Mouse (Mus musculus): Measurements from ENCODE around the gene Slc30a10. TPM values are rescaled to one million over a fixed set of nuclear protein-coding genes. Genes with fewer than 3 reads are reported as not detected.

Slc30a10 gene
- polyA plus RNA-seq, 1 experiment from 2014 or later: 5.0 TPM

DNA sequence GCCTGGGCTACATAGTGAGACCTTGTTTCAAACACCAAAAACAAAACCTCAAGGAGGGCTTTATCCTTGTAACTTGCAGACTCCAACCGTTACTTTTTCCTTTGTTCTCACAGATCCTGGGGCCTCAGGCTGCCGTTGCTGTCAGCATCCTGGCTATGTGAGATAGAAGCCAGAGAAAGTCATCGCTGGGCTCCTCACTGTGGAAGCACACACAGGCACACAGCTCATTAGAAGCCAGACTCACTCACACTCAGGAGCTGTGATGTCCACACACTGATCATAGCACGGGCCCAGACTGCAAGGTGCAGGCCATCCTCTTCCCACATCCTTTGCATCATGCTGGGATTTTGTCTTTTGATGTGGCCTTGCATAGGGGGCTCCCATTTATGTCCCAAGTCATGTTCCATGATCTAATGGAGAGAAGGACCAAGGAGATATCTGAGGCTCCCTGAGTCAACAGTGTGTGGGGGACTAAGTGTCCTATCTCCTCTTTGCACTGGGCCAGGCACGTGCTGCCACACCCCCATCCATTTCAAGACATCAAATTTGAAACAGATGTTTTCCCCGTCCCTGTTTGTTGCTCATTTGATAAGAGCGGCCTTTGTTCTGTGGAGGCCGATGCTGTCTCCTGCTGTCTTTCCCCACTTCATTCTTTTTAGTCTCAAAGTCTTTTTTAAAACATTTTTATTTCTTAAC is 17.5 kb downstream of the Slc30a10 start:
- ATAC-seq (replicated peaks; ENCODE audit: insufficient number of reproducible peaks, low FRiP score, low TSS enrichment): peak; percentile 90
- Histone ChIP-seq H3K27ac (ENCODE audit: low read depth, low read length) (peak overlapping the region; percentile 87), H3K4me1 (ENCODE audit: control insufficient read depth, insufficient read depth, low read length) (peaks cover 18% of the 10 kb centered on the region), H3K27me3 (ENCODE audit: control insufficient read depth, insufficient read depth, low read length) (no peaks in the 10 kb centered on the region), H3K4me2 (peak overlapping the region; percentile 41), H3K9ac (ENCODE audit: low read depth, low read length) (peak overlapping the region; percentile 56; the same call in 1 of the 2 replicates), H3K9me3 (replicated peaks; ENCODE audit: control insufficient read depth, low read length) (no peaks in the 10 kb centered on the region), H3K36me3 (ENCODE audit: control insufficient read depth, insufficient read depth, low read length) (no peaks in the 10 kb centered on the region), H3K4me3 (ENCODE audit: low read depth, low read length) (no peak overlapping the region)
- WGBS (ENCODE audit: insufficient replicate concordance): 20% methylated on average over 8 of the region's 8 CpGs

DNA sequence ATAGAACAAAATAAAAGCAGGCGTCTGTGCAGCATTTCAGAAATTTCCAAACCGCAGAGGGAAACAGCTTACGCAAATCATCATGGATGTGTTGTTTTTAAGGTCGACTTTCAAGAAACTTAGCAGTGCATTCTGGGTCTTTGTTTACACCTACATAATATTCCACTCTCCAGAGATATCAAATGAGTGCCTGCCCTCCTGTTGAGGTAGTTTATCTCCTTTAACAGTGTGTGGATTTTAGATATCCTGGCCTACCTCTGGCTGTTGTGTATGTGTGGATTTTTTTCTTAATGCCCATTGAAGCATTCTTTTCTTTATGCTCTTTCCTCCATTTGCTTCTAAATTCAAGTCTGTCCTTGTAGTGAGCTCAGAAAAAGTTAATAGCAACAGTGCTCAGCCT is 18.1 kb downstream of the Slc30a10 start:
- 80% methylated on average over 4 of the region's 4 CpGs for WGBS (ENCODE audit: insufficient replicate concordance)
- Histone ChIP-seq H3K9ac (ENCODE audit: low read depth, low read length) (no peak overlapping the region), H3K27me3 (ENCODE audit: control insufficient read depth, insufficient read depth, low read length) (no peaks in the 10 kb centered on the region), H3K4me1 (ENCODE audit: control insufficient read depth, insufficient read depth, low read length) (peaks cover 18% of the 10 kb centered on the region), H3K4me2 (no peak overlapping the region; the same call in 1 of the 2 replicates), H3K27ac (ENCODE audit: low read depth, low read length) (peak overlapping the region; percentile 78), H3K4me3 (ENCODE audit: low read depth, low read length) (no peak overlapping the region), H3K36me3 (ENCODE audit: control insufficient read depth, insufficient read depth, low read length) (no peaks in the 10 kb centered on the region), H3K9me3 (replicated peaks; ENCODE audit: control insufficient read depth, low read length) (no peaks in the 10 kb centered on the region)
- peak; percentile 79 for ATAC-seq (replicated peaks; ENCODE audit: insufficient number of reproducible peaks, low FRiP score, low TSS enrichment)

DNA sequence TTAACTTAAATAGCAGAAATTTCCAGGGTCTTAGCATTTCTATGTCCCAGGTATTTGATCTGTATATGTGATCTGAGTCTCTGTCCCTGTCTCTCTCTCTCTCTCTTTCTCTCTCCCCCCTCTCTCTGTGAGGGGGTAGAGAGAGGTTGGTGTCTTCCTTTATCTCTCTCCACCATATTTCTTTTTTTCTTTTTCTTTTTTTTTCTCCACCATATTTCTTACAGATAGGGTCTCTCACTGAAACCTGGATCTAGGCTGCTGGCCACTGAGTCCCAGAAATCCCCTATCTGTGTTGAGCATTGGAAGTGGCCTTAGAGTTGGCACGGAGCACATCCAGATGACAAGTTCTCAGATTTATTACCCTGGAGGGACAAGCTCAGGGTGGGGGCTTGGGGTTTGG is 18.8 kb downstream of the Slc30a10 start:
- no peaks in the 10 kb centered on the region for H3K9me3 ChIP-seq (replicated peaks; ENCODE audit: control insufficient read depth, low read length)
- no peak overlapping the region for H3K4me3 ChIP-seq (ENCODE audit: low read depth, low read length)
- H3K4me1 ChIP-seq (ENCODE audit: control insufficient read depth, insufficient read depth, low read length): peaks cover 18% of the 10 kb centered on the region
- no peak for ATAC-seq (replicated peaks; ENCODE audit: insufficient number of reproducible peaks, low FRiP score, low TSS enrichment)
- H3K4me2 ChIP-seq: no peak overlapping the region
- H3K27me3 ChIP-seq (ENCODE audit: control insufficient read depth, insufficient read depth, low read length): no peaks in the 10 kb centered on the region
- H3K27ac ChIP-seq (ENCODE audit: low read depth, low read length): peak overlapping the region; percentile 78
- no peak overlapping the region for H3K9ac ChIP-seq (ENCODE audit: low read depth, low read length)
- WGBS (ENCODE audit: insufficient replicate concordance): 81% methylated on average over 1 of the region's 1 CpGs
- H3K36me3 ChIP-seq (ENCODE audit: control insufficient read depth, insufficient read depth, low read length): no peaks in the 10 kb centered on the region

DNA sequence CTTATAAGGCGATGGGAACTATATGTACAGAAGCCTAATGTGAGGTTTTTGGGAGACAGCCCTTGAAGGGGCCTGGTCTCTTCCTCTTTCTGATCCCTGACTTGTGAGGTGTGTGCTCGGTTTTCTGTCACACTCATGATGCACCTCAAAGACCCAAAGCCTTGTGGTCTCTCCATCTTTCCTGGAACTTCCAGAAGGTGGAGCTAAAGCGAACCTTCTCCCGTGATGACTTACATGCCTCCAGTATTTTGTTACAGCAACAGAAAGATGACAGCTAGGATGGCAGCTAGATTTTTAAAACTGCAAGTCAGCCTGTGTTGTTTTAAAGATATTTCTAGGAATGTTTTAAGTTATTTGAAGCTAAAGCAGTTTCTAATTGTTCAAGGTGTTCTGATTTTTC is 25.2 kb downstream of the Slc30a10 start:
- Histone ChIP-seq H3K27ac (ENCODE audit: low read depth, low read length) (no peak overlapping the region), H3K4me1 (ENCODE audit: control insufficient read depth, insufficient read depth, low read length) (no peaks in the 10 kb centered on the region), H3K9ac (ENCODE audit: low read depth, low read length) (no peak overlapping the region), H3K27me3 (ENCODE audit: control insufficient read depth, insufficient read depth, low read length) (no peaks in the 10 kb centered on the region), H3K4me3 (ENCODE audit: low read depth, low read length) (no peak overlapping the region), H3K4me2 (no peak overlapping the region), H3K9me3 (replicated peaks; ENCODE audit: control insufficient read depth, low read length) (no peaks in the 10 kb centered on the region), H3K36me3 (ENCODE audit: control insufficient read depth, insufficient read depth, low read length) (no peaks in the 10 kb centered on the region)
- 86% methylated on average over 4 of the region's 4 CpGs for WGBS (ENCODE audit: insufficient replicate concordance)
- ATAC-seq (replicated peaks; ENCODE audit: insufficient number of reproducible peaks, low FRiP score, low TSS enrichment): no peak

DNA sequence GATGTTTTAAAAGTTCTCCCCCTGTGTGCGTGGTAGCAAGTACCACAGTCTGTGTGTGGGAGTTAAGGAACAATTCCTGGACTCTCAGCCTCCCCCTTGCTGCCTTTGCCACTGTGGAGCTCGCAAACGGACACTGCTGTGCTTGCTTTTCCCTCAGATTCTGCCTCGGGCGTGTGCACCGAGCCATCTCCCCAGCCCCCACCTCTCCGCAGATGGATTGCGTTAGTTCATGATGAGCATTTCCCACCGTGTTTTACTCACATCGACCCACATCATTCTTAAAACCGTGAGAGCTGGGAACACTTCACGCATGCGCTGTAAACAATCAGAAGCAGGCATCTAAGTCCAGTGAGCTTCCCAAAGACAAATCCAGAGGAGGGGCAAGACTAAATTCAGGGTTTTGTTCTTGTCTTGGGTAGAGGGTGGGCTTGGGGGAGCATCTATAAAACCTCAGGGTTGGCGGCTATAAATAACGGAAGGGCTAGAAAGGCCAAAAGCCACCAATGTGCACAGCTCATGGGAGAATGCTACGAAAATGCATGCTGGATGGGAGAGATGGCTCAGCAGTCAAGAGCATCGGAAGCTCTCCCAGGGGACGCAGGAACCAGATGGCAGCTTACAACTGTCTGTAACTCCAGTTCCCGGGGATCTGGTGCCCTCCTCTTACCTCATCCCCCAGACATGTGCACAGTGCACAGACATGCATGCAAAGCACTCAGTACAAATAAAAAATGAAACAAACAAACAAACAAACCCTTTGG is 27.5 kb downstream of the Slc30a10 start:
- Histone ChIP-seq H3K9me3 (replicated peaks; ENCODE audit: control insufficient read depth, low read length) (no peaks in the 10 kb centered on the region), H3K27me3 (ENCODE audit: control insufficient read depth, insufficient read depth, low read length) (no peaks in the 10 kb centered on the region), H3K4me3 (ENCODE audit: low read depth, low read length) (no peak overlapping the region), H3K4me1 (ENCODE audit: control insufficient read depth, insufficient read depth, low read length) (no peaks in the 10 kb centered on the region), H3K4me2 (no peak overlapping the region), H3K36me3 (ENCODE audit: control insufficient read depth, insufficient read depth, low read length) (no peaks in the 10 kb centered on the region), H3K27ac (ENCODE audit: low read depth, low read length) (no peak overlapping the region), H3K9ac (ENCODE audit: low read depth, low read length) (no peak overlapping the region)
- WGBS (ENCODE audit: insufficient replicate concordance): 57% methylated on average over 19 of the region's 19 CpGs
- ATAC-seq (replicated peaks; ENCODE audit: insufficient number of reproducible peaks, low FRiP score, low TSS enrichment): no peak

DNA sequence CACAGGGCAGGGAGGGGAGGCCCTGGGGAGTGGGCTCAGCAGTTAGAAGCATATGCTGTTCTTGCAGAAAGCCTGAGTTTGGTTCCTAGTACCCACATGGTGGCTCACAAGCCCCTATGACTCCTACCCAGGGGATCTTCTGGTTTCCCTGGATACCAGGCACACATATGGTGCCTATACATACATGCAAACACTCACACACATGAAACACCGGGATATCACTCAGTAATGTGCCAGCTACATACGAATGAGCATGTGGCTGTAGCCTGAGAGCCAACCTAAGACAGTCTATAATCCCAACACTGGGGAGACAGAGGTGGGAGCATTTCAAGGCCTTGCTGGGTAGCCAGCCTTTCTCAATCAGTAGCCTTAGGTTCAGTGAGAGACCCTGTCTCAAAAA is 28.1 kb downstream of the Slc30a10 start:
- ATAC-seq (replicated peaks; ENCODE audit: insufficient number of reproducible peaks, low FRiP score, low TSS enrichment): no peak
- no peaks in the 10 kb centered on the region for H3K36me3 ChIP-seq (ENCODE audit: control insufficient read depth, insufficient read depth, low read length)
- no peak overlapping the region for H3K4me3 ChIP-seq (ENCODE audit: low read depth, low read length)
- no peaks in the 10 kb centered on the region for H3K27me3 ChIP-seq (ENCODE audit: control insufficient read depth, insufficient read depth, low read length)
- no peak overlapping the region for H3K27ac ChIP-seq (ENCODE audit: low read depth, low read length)
- H3K4me1 ChIP-seq (ENCODE audit: control insufficient read depth, insufficient read depth, low read length): no peaks in the 10 kb centered on the region
- no peaks in the 10 kb centered on the region for H3K9me3 ChIP-seq (replicated peaks; ENCODE audit: control insufficient read depth, low read length)
- no peak overlapping the region for H3K4me2 ChIP-seq
- WGBS (ENCODE audit: insufficient replicate concordance): 90% methylated on average over 2 of the region's 2 CpGs
- H3K9ac ChIP-seq (ENCODE audit: low read depth, low read length): no peak overlapping the region

DNA sequence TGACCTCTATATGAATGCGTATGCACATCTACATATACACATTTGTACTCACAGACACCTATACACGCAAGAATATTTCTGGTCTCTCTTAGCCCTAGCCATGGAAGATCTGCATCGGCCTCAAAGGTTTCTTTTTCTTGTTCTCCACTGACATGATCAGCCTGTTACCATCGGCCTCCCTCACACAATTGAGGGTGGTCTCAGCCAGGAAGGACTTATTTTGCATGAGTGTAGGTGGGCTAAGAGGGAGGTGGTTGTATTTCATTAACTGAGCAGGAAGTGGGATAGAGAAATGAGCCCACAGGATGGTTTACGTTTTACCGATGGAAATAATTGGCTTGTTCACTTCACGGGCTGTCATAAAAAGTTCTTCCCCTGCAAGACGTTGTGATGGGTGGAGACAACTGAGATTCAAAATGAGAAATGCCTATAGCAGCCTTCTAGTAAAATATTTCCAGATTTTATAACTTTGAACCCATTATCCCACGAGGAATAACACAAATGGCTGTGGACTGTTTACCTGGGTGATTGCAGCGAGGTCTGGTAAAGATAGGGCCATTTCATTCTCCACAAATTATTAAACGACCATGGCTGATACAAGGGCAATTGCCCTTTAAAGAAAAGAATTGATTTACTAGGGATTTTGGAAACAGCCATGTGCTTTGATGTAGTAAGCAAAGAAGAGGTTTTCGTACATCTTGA is 28.9 kb downstream of the Slc30a10 start:
- H3K9me3 ChIP-seq (replicated peaks; ENCODE audit: control insufficient read depth, low read length): no peaks in the 10 kb centered on the region
- no peak overlapping the region for H3K4me2 ChIP-seq
- WGBS (ENCODE audit: insufficient replicate concordance): 85% methylated on average over 12 of the region's 12 CpGs
- H3K27ac ChIP-seq (ENCODE audit: low read depth, low read length): no peak overlapping the region
- ATAC-seq (replicated peaks; ENCODE audit: insufficient number of reproducible peaks, low FRiP score, low TSS enrichment): no peak
- no peaks in the 10 kb centered on the region for H3K4me1 ChIP-seq (ENCODE audit: control insufficient read depth, insufficient read depth, low read length)
- no peak overlapping the region for H3K4me3 ChIP-seq (ENCODE audit: low read depth, low read length)
- no peaks in the 10 kb centered on the region for H3K27me3 ChIP-seq (ENCODE audit: control insufficient read depth, insufficient read depth, low read length)
- H3K36me3 ChIP-seq (ENCODE audit: control insufficient read depth, insufficient read depth, low read length): no peaks in the 10 kb centered on the region
- no peak overlapping the region for H3K9ac ChIP-seq (ENCODE audit: low read depth, low read length)

DNA sequence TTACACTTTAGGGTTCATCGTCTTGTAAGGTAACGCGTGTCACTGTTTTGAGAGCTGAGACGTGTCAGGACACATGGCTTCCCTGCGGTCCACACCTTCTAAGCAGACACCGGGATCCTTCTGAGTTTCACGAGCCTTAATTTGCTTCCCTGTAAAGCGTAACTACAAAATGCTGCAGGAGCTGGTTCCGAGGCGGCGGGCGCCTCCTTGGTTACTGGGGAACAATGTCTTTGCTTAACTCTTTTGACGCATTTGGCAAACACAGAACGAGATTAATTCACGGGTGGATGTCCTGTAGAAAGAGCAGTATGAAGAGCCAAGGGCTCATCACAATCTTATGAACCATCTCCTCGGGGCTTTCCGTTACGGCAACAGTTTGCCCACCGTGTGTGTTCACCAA is 29.6 kb downstream of the Slc30a10 start:
- 73% methylated on average over 19 of the region's 19 CpGs for WGBS (ENCODE audit: insufficient replicate concordance)
- no peak for ATAC-seq (replicated peaks; ENCODE audit: insufficient number of reproducible peaks, low FRiP score, low TSS enrichment)
- no peaks in the 10 kb centered on the region for H3K9me3 ChIP-seq (replicated peaks; ENCODE audit: control insufficient read depth, low read length)
- no peak overlapping the region; the same call in 1 of the 2 replicates for H3K4me2 ChIP-seq
- H3K27ac ChIP-seq (ENCODE audit: low read depth, low read length): no peak overlapping the region
- no peak overlapping the region for H3K4me3 ChIP-seq (ENCODE audit: low read depth, low read length)
- peaks cover 3% of the 10 kb centered on the region; the same call in 1 of the 2 replicates for H3K4me1 ChIP-seq (ENCODE audit: control insufficient read depth, insufficient read depth, low read length)
- no peak overlapping the region for H3K9ac ChIP-seq (ENCODE audit: low read depth, low read length)
- no peaks in the 10 kb centered on the region for H3K36me3 ChIP-seq (ENCODE audit: control insufficient read depth, insufficient read depth, low read length)
- no peaks in the 10 kb centered on the region for H3K27me3 ChIP-seq (ENCODE audit: control insufficient read depth, insufficient read depth, low read length)
